Mouse (Mus musculus): ENCODE data around the gene Galnt9. TPM values are rescaled to one million over a fixed set of nuclear protein-coding genes. Genes with fewer than 3 reads are reported as not detected.

Galnt9 gene
- total RNA-seq, 2 experiments from 2014 or later: not detected

Small RNA genes lying within 50 kb of the gene (microRNA-seq; reads per million reads assigned to microRNA genes)
- 0 to 0.64 reads per million in 2 experiments for gene Mir7026

Other genes with a start within 250 kb of the Galnt9 start
- gene P2rx2, start 201.1 kb upstream of the Galnt9 start, total RNA-seq (2021): not detected
- gene Lrcol1, start 199.6 kb upstream of the Galnt9 start, total RNA-seq (2021): not detected
- gene Fbrsl1, start 95.9 kb upstream of the Galnt9 start, total RNA-seq (2021): 10 to 100 TPM; 25.7 to 26.5 TPM
- 10 to 100 TPM; 15.1 to 17.3 TPM for gene Noc4l, start 109.1 kb downstream of the Galnt9 start, total RNA-seq (2021)
- 1 to 10 TPM; 7.7 to 9.5 TPM for gene Ddx51, start 109.1 kb downstream of the Galnt9 start, total RNA-seq (2021)
- gene Ep400, start 226.4 kb downstream of the Galnt9 start, total RNA-seq (2021): 10 to 100 TPM; 29.4 to 34.3 TPM
- gene Pus1, start 236.3 kb downstream of the Galnt9 start, total RNA-seq (2021): 10 to 100 TPM; 12.1 to 15.6 TPM

Data from gastrocnemius, postnatal 14 days (tissue).